Mouse (Mus musculus) adrenal gland, postnatal 25 days (tissue): ENCODE data around the gene Map3k15. TPM values are rescaled to one million over a fixed set of nuclear protein-coding genes. Genes with fewer than 3 reads are reported as not detected.

ENCODE experiments used
- DNase-seq: peaks from one replicate; pipeline ENCODE4 v3.0.0; 2021; ENCODE audit warnings: mixed read lengths
- total RNA-seq: library from RNA; stranded (reverse); gene quantifications from 2 replicates; pipeline ENCODE4 v1.2.3, GENCODE M21; 2021

Gene Map3k15
- total RNA-seq, 1 experiment from 2014 or later = 0.82 TPM

DNA sequence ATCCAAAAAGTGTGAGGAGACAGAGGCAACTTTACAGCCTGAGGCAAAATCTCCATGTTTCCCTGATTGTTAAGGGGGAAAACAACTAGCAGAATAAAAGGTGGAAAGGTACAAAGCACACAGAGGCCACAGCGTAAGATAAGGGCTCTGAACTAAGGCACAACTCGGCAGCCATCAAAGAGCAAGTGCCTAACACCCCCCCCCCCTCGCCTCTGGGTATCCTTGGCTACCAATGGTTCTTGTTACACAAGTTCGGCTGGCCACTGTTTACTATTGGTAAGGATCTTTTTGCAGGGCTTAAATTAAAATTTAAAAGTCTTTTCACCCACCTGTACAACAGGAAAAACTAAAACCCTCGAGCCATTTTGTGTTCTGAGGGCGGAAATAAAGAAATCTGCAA lies 147.5 kb downstream of the Map3k15 start:
- DNase-seq = no peak

DNA sequence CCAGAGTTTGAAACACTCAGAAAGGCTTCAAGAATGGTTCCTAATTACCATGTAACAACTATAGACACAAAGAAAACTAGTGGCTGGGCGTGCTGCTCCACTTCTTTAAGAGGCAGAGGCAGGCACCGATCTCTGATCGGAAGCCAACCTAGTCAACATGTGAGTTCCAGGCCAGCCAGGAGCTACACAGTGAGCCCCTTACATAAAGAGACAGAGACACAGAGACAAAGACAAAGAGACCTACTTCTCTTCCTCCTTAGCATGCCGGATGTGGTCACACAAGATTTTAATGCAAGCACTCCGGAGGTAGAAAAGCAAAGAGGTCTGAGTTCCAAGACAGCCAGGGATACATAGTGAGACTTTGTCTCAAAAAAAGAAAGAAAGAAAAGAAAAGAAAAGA lies 147.9 kb downstream of the Map3k15 start:
- DNase-seq = no peak

DNA sequence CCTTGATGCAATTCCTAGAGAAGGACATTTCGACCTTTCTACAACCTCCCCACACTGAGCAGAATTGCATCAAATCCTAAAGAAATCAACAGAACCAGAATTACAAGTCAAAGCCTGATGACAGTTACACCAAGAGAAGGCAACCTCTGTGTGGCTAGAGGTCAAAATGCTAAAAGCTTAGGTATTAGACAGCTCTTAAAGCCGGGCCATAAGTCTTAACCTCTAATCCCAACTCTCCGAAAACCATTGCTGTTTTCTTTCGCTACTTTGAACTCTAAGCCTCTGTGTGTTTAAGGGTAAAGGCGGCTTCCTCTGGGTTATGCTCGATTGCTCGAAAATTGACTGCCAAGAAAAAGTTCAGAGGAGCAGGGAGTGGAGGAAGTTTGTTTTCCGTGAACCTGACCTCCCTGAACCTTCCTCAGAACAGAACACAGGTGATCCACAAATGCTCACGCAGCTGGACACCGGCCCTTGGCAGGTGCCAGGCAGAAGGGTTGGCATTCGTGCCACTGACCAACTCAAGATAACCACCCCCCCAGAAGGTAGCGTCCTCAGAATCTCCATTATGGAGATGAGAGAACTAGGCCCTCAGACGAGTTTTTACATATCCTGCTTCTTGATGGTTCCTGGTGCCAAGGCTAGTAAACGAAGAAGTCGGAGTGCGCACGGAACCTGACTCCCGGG lies 149.1 kb downstream of the Map3k15 start:
- peak; percentile 4 for DNase-seq

DNA sequence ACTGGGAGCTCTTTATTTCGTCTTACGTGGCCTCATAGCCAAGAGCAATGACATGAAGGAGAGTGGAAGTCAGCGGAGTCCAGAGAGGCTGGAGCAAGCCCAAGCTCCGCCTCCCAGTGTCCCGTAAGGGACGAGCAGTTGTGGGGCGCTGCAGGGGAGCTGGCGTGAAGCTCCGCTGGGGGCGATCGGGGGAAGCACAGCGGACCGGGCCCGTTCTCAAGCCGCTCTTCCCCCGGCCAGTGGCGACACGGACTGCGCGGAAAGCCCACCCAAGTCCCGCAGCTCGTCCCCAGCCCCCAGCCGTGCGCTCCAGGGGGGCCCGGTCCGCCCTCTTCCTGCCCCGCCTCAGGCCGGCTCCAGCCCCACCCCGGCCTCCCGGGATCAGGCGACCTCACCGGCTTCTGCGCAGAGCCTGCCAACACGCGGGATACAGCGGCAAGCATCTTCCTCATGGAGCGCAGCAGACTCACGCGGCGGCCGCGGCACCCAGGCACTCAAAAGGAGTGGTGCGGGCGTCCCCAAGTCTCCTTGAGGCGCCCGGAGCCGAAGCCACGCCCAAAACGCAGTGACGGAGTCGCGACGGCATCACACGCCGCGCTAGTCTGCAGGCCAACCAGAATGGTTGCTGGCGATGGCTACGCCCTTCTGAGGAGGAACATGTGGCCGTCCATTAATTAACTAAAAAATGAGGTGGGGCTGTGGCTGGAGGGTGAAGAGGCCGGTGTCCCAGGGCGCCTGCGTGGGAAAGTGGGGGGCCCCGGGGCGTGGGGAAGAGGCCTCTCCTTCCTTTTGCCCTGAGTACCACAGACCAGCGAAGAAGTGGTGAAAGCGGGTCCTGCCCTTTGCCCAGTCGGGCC lies 149.9 kb downstream of the Map3k15 start, which contains the start of gene Pdha1:
Gene Pdha1 (minus strand): TSS at position 553 of the 857 bp plus-strand sequence.
- peak; percentile 80 for DNase-seq

DNA sequence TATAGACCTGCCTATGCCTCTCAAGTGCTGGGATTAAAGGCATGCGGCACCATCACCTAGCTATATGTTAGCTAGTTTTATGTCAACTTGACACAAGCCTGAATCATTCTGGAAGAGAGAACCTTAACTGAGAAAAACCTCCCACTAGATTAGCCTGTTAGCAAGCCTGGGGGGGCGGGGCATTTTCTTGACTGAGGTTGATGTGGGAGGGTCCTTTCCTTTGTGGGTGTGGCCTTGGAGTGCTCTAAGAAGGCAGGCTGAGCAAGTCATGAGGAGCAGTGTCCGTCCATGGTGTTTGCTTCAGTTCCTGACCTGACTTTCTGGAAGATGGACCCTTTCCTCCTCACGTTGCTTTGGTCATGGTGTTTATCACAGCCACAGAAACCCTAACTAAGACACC lies 158.6 kb downstream of the Map3k15 start:
- DNase-seq = no peak

DNA sequence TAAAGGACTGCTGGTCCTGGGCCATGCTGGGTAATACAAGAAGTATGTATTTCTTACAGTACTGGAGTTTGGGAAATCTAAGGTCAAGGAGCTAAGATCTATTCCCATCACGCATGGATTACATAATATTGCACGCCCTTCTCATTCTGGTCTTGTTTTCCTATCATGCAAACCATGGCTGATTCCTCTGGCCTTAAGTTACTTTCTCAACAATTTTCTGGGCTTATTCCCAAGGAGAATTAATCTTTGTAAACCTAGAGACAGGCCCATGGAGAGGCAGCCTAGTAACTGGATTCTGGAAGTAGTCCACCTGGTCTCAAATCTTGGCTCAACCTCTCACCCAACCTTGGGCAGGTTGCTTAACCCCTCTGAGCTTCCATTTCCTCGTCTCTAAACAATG lies 159.2 kb downstream of the Map3k15 start:
- DNase-seq = no peak

DNA sequence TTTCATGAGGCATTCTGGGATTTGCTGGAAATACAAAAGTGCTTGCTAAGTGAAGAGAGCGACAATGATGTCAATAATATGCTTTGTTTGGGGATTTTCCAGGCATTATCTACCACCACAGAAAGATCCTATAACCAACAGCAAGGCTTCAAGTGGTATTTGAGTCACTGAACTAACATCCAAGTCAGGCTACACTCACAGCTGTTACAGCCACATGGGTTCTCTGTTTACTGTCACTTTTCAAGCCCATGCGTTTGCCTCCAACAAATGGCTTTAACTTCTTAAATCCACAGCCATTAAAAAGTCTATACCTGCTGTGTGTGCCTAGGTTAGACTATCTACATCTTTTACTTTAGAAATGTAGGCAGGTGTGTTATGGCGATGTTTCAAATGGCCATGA lies 160.6 kb downstream of the Map3k15 start:
- no peak for DNase-seq

DNA sequence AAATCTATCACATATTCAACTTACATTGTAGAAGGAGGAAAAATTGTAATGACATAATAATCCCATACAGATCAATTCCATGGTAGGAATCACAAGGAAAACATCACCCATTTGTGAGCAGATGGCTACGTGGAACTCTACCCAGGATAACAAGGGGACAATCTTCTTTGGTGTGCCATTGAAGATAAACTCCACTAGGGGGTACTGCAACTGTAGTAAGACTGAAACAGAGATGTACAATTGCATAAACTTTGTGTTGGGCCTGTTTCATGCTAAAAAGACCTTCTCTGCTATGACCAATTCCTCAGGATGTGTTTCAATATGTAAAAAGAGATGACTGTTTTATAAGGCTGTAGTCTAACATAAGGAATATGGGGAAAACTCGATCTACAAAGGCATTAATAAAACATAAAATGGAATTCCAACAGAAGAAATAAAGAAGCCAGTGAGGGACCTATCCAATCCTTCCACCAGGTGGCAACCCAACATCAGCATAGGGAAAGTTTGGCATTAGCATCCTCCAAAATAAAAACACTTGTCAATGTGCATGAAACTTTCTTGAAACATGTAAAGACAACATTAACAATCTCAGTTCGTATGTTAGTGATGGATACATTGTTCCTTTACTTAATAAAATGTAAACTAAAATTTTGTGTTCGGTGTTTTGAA lies 165.0 kb downstream of the Map3k15 start:
- DNase-seq = no peak

DNA sequence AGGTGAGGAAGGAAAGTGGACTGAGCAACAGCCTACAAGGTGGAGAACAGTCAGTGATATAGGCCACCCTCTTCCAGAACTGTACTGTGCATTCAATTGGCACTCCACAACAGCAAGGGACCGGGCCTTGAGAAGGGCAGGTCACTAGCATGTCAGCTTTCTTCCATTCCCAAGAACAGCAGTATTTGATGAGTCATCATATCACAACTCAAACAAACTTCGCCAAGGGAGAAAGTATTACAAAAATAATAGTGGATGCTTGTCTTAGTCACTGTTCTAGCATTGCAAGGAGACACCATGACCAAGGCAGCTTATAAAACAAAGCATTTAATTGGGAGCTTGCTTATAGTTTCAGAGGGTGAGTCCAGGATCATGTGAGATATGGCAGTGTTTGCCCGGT lies 176.0 kb downstream of the Map3k15 start:
- DNase-seq = no peak

DNA sequence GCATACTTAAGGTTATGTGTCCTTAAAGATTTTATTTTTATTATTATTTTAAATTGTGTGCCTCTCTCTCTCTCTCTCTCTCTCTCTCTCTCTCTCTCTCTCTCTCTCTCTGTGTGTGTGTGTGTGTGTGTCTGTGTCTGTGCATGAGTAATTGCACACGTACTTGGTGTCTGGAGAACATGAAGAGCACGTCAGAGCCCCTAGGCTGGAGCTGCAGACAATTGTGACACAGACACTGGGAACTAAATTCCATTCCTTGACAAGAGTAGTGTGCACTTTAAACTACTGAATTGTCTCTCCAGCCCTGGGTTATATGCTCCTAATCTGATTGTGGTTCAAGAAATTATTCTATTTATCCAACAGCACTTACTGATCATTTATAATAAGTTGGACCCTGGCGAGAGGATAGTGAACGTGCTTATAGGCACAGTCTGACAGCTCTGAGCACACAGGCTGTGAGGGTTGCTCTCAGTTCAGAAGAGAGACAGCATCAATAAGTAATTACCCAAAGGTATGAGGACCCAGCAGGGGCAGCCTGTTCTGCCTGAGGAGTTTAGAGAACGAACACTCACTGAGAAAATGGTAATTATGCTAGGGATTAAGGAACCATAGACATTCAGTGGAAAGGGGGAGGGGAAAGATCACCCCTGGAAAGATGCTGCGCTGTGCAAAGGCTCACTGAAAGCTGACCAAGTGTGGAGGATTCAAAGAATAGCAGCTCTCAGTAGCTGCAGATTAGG lies 178.2 kb downstream of the Map3k15 start:
- no peak for DNase-seq

DNA sequence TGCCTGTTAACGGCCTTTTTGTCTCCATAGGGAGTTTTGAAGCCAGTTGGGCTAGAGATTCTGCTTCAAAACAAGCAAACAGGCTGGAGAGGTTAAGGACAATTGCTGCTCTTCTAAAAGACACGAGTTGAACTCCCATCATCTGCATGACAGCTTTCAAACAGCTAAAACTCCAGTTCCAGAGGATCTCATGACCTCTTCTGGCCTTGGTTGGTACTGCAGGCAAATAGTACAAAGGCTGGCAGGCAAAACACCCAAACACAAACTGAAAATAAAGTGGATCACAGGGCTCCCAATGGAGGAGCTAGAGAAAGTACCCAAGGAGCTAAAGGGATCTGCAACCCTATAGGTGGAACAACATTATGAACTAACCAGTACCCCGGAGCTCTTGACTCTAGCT lies 181.9 kb downstream of the Map3k15 start:
- DNase-seq = peak; percentile 40

Other genes starting within 250 kb of the Map3k15 start
- gene Pdha1, start 150.0 kb downstream of the Map3k15 start, total RNA-seq = 268 and 277 TPM in 2 replicates